Mouse (Mus musculus): ENCODE results near the gene Mmp25. TPM values are rescaled to one million over a fixed set of nuclear protein-coding genes. Genes with fewer than 3 reads are reported as not detected.

The Mmp25 gene
- 0.08 TPM for polyA plus RNA-seq (2014; fragmentation: Illumina TruSeq; extraction: RNeasy Lipid Tissue Mini Kit (QIAGEN cat#74804); ENCODE audit: low read depth, low replicate concordance)

DNA sequence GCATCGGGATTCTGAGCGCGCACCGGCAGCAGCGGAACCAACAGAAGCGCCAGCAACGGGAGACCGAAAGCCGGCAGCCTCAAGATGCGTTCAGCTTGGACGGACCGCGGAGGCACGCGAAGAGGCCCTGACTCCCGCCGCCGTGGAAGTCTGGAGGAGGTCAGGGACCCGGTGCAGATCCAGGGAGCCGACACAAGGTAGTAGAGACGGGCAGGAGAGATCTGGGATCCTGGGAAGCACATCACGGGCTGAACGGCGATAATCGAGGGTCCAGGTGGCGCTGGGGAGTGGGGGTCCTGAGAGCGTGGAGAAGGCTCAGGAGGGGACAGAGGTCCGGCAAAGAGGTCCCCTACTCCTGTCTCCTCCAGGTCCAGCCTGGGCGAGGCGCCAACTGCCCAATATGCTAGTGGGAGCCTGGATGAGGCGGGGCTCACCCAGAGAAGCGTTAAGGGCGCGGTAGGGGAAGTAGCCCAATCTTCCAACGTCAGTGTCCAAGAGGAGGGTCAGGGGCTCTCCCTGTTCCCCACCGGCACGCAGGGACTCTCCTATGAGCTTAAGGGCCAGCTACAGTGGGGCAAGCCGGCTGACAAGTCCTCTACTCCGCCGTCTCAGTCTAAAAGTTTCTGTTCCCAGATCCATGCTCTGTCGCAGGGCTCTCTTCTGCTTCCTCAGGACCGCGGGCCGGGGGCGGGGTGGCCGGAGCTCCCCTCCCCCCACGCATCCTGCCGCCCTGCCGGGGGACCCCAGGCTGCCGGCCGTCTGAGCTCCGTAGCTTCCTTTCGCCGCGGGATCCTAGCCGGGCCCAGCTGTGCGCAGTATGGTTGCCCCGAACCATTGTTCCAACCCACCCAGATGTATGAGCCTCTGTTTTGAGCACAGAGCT lies at the start of gene Mmp25:
Gene Mmp25, minus strand, starts transcription at position 665 of the 883 bp plus-strand sequence.

DNA sequence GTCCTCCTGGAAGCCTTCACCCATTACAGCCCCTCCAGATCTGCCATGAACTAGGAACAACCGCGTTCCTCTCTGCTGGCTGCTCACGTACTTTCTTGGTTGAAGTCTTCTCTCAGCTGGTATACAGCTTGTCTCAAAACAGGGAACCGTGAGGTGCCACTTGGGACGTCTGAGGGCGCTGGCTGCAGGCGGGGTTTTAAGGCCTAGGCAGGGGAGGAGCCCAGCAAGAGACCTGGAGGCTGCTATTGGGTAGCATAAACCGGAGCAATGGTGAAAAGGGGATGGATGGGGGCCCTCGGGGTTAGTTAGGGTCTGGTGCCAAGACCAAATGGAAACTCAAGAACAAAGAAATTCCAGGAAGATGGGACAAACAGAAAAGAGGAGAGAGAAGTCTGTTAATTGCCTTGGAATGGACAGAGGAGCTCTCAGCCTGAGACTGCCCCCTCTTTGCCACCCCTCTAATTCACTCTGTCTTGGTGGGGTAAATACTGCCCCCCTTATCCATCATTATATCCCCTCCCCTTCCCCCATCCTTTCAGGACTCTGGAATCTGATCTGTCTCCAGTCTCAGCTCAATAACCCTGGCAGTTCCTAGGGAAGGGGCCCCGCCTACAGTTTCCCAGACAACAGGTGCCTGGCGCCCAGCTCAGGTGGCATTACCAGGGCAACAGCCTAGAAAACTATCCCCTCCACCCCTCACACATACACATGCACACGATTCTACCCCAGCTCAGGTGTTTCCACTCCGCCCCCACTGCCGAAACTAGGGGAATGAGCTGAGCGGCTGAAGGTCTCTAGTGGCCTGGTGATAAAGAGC lies 39.0 kb upstream of the Mmp25 start, which contains the start of gene Cldn9:
Gene Cldn9, minus strand, starts transcription at position 171 of the 817 bp plus-strand sequence.

DNA sequence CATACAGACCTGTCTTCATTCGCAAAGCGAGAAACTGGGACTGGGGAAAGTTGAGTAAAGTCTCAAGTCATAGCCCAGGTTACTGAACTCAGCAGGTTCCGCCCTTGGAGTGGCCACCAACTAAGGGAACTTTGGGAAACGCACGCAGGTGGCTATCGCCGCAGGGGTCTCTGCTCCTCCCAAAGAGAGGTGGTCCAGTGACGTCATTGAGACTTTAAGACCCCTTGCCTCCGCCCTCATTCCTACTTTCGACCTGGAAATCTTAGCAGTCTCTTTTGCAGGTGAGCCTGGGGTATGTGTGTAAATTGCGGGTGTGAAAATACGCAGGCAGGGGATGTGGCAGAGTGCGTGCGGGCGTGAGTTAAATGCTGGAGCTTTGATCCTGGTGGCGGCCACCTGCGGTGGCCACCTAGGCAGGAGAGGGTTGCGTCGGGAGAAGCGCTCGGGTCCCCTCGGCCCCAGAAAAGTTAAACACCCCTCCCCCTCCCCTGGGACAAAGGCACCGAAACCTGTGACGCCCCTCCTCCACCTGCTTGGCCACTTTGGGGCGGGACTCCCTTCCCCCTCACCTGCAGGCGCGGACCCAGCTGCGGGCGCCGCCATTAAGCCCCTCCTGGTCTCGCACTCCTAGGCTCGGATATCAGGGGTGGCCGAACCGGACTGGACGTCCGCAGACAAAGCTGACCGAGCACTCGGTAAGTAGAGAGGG lies 34.2 kb upstream of the Mmp25 start, which contains the start of gene Cldn6:
Gene Cldn6, plus strand, starts transcription at position 123 of the 709 bp plus-strand sequence.

DNA sequence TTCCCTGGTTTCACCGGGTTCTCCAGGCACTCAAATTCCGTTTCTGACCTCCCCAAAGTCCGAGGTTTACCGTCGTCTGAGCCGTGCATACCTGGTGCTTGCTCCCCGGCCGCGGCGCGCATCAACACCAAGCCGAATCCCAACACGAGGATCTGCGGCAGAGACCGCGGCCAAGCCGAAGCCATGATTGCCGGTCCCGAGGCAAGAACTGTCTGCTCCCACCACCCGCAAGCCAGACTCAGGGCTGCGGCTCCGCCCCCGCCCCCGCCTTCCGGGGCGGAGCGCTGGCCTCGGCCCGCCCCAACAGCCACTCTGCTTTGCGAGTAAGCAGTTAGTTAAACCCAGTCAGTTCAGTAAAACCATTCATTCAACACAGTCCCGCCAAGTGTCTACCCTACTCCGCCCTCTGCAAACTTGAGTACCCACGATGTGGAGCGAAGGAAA lies 32.2 kb upstream of the Mmp25 start, which contains the start of gene Tnfrsf12a:
Gene Tnfrsf12a, minus strand, starts transcription at position 233 of the 444 bp plus-strand sequence.

DNA sequence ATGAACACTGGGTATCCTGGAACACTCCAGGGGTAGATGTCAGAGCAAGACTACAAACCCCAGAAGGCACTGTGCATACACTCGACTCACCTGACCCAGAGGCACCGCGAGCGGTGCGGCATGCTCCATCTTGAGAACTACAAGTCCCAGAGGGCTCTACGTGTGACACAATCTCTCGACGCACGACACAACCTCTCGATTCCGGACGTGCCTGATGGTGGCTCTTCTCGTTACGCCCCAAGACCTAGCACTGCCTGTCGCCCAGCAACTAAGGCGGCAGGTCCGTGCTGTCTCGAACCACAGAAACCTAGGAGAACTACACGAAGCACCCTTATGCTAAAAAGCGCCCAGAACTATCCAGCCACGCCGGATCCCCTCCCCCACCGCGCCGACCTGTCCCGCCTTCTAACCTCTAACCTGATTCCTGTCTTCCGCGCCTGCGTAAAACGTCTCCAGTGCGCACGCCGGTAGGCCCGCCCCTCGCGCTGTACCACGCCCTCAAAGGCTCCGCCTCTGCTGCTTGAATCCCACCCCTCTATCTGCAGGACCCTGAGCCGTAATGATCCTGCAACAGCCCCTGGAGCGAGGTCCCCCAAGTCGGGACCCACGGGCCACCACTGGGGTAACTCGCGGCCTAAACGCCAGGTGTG lies 28.5 kb upstream of the Mmp25 start, which contains the start of the genes Hcfc1r1 and Thoc6:
Gene Hcfc1r1, plus strand, starts transcription at position 173 of the 650 bp plus-strand sequence.
Gene Thoc6, minus strand, starts transcription at position 459 of the 650 bp plus-strand sequence.

DNA sequence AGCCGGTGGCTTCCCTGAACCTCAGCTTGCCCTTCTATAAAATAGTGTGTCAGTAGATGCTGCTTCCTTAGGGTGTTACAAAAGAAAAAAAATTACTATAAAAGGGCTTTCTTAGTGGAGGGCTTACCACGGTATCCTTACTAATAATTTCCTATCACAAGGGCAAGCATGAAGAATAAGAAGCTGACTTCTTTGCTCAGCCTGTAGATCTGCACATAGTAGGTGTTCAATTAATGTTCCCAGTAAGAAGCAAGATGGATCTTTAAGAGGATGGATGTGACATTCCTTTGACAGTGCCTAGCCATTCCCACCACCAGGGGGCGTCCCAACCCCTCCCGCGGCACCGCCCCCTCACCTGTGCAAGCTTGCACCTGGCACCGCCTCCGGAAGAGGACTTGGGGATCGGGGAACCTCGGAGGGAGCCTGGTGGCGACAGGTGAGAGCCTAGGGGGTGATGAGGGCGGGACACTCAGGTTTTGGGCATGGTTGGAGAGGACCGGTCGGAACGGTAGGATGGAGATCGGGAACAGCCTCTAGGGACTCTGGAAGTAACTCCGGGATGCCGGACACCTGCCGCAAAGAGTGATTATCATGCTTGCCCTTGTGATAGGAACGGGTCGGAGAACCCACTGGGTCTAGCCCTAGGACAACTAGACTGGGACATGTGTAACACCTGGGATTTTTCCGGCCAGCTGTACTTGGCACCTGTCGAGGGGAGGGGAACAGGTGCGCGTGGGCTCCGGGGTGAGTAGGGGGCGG lies 15.2 kb upstream of the Mmp25 start, which contains the start of gene Bicdl2:
Gene Bicdl2, plus strand, starts transcription at position 390 of the 759 bp plus-strand sequence.

DNA sequence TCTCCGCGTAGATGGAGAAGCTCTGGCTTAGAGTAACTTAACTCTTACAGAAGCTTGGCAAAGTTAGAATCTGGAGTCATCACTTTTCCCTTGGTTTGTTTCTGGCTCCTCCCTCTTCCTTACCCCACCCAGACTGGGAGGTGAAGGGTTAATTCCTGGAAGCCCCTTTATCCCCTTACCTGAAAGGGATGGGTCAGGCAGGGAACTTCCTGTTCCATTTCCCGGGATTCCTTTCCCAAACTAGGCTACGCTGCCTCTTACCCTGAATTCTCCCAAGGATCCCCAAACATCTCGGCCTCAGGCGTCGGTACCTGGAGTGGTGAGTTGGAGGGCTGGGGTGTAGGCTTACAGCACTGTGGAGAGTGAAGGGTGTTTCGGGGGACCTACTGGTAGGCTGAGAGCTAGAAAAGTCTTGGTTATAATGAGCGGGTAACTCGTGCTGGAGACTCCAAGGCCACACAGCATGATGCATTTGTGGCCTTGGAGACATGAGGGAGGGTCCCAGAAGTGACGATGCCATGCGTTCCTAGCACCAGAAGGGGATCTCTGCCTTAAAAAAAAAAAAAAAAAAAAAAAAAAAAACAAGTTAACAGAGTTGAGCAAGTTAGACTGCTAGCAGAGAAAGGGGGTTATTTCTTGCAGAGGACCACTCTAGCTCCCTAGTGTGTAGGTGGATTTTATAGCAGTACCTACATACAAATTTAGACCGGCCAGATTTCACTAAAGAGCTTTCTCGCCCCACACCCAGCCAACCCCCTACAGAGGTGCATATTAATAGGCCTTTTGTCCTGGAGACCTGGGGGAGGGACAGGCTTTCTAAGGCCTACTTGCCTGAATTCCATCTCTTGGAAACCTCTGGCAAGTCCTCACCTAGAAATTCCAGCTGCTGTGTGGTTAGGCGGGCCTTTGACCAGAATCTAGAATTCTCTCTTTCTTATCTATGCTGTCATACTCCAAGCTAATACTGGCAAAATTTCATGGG lies 44.1 kb downstream of the Mmp25 start, which contains the start of gene Zscan10:
Gene Zscan10, plus strand, starts transcription at position 216 of the 982 bp plus-strand sequence.

DNA sequence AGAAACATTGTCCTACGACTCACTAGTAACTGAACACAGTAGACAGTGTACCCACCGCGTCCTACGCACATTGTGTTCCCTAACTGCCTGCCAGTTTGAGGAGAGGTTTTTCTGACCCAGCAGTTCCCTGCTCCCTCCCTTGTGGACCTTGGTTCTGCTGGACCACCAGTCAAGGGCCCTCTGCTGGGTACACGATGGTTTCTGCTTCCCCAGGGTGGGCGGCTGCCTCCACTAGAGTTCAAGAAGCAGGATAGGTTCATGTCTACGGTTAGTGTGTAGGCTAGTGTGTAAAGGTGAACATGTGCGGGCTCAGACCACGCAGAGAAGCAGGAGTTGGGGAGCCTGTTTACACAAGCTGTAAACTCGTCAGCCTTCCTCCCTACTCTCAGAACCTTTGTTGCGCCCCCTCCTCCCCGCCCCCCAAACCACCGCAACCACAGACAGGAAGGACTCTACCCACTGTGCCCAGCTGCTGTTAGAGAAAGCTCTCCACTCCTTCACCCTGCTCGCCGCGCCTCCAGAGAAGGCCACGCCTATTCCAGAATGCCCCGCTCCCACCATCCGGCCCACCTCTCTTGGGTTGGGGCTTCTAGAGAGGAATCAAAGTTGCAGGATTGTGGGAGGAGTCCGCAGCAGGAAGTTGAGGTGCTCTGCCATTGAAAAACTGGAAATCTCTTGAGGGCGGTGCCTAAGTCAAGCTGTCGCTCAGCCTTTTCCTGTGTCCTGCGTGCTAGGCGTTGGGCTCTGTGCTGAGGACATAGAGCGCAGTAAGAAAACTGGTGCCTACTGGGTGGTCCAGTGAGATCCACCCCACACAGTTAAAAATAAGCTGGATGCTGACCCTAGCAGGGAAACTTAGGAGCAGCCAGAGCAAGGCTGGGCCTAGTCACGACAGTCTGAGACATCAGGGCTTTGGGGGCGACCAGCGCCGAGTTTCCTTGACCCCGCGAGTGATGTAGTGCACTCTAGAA lies 46.2 kb downstream of the Mmp25 start, which contains the start of gene Zfp13:
Gene Zfp13, minus strand, starts transcription at position 906 of the 971 bp plus-strand sequence.

Other genes with a start within 250 kb of the Mmp25 start
- gene Vmn2r117, start 165.6 kb downstream of the Mmp25 start, polyA plus RNA-seq (2014; fragmentation: Illumina TruSeq; extraction: RNeasy Lipid Tissue Mini Kit (QIAGEN cat#74804); ENCODE audit: low read depth, low replicate concordance): not detected
- gene Zfp213, start 81.0 kb downstream of the Mmp25 start, polyA plus RNA-seq (2014; fragmentation: Illumina TruSeq; extraction: RNeasy Lipid Tissue Mini Kit (QIAGEN cat#74804); ENCODE audit: low read depth, low replicate concordance): 0.32 TPM
- not detected for gene Zfp13, start 45.8 kb downstream of the Mmp25 start, polyA plus RNA-seq (2014; fragmentation: Illumina TruSeq; extraction: RNeasy Lipid Tissue Mini Kit (QIAGEN cat#74804); ENCODE audit: low read depth, low replicate concordance)
- not detected for gene Zscan10, start 44.4 kb downstream of the Mmp25 start, polyA plus RNA-seq (2014; fragmentation: Illumina TruSeq; extraction: RNeasy Lipid Tissue Mini Kit (QIAGEN cat#74804); ENCODE audit: low read depth, low replicate concordance)
- 0.28 TPM for gene Bicdl2, start 15.2 kb upstream of the Mmp25 start, polyA plus RNA-seq (2014; fragmentation: Illumina TruSeq; extraction: RNeasy Lipid Tissue Mini Kit (QIAGEN cat#74804); ENCODE audit: low read depth, low replicate concordance)
- 7.0 TPM for gene Hcfc1r1, start 28.3 kb upstream of the Mmp25 start, polyA plus RNA-seq (2014; fragmentation: Illumina TruSeq; extraction: RNeasy Lipid Tissue Mini Kit (QIAGEN cat#74804); ENCODE audit: low read depth, low replicate concordance)
- gene Thoc6, start 28.6 kb upstream of the Mmp25 start, polyA plus RNA-seq (2014; fragmentation: Illumina TruSeq; extraction: RNeasy Lipid Tissue Mini Kit (QIAGEN cat#74804); ENCODE audit: low read depth, low replicate concordance): 1.8 TPM
- gene Tnfrsf12a, start 32.2 kb upstream of the Mmp25 start, polyA plus RNA-seq (2014; fragmentation: Illumina TruSeq; extraction: RNeasy Lipid Tissue Mini Kit (QIAGEN cat#74804); ENCODE audit: low read depth, low replicate concordance): 0.65 TPM
- gene Cldn6, start 34.0 kb upstream of the Mmp25 start, polyA plus RNA-seq (2014; fragmentation: Illumina TruSeq; extraction: RNeasy Lipid Tissue Mini Kit (QIAGEN cat#74804); ENCODE audit: low read depth, low replicate concordance): 0.32 TPM
- not detected for gene Cldn9, start 38.7 kb upstream of the Mmp25 start, polyA plus RNA-seq (2014; fragmentation: Illumina TruSeq; extraction: RNeasy Lipid Tissue Mini Kit (QIAGEN cat#74804); ENCODE audit: low read depth, low replicate concordance)
- not detected for gene 1520401A03Rik, start 77.5 kb upstream of the Mmp25 start, polyA plus RNA-seq (2014; fragmentation: Illumina TruSeq; extraction: RNeasy Lipid Tissue Mini Kit (QIAGEN cat#74804); ENCODE audit: low read depth, low replicate concordance)
- gene Pkmyt1, start 81.1 kb upstream of the Mmp25 start, polyA plus RNA-seq (2014; fragmentation: Illumina TruSeq; extraction: RNeasy Lipid Tissue Mini Kit (QIAGEN cat#74804); ENCODE audit: low read depth, low replicate concordance): not detected
- gene Paqr4, start 95.6 kb upstream of the Mmp25 start, polyA plus RNA-seq (2014; fragmentation: Illumina TruSeq; extraction: RNeasy Lipid Tissue Mini Kit (QIAGEN cat#74804); ENCODE audit: low read depth, low replicate concordance): 0.65 TPM
- gene Kremen2, start 100.6 kb upstream of the Mmp25 start, polyA plus RNA-seq (2014; fragmentation: Illumina TruSeq; extraction: RNeasy Lipid Tissue Mini Kit (QIAGEN cat#74804); ENCODE audit: low read depth, low replicate concordance): not detected
- 0.65 TPM for gene Flywch1, start 126.3 kb upstream of the Mmp25 start, polyA plus RNA-seq (2014; fragmentation: Illumina TruSeq; extraction: RNeasy Lipid Tissue Mini Kit (QIAGEN cat#74804); ENCODE audit: low read depth, low replicate concordance)
- not detected for gene Flywch2, start 140.8 kb upstream of the Mmp25 start, polyA plus RNA-seq (2014; fragmentation: Illumina TruSeq; extraction: RNeasy Lipid Tissue Mini Kit (QIAGEN cat#74804); ENCODE audit: low read depth, low replicate concordance)
- 69.0 TPM for gene Srrm2, start 145.3 kb upstream of the Mmp25 start, polyA plus RNA-seq (2014; fragmentation: Illumina TruSeq; extraction: RNeasy Lipid Tissue Mini Kit (QIAGEN cat#74804); ENCODE audit: low read depth, low replicate concordance)
- gene Elob, start 183.9 kb upstream of the Mmp25 start, polyA plus RNA-seq (2014; fragmentation: Illumina TruSeq; extraction: RNeasy Lipid Tissue Mini Kit (QIAGEN cat#74804); ENCODE audit: low read depth, low replicate concordance): 12.0 TPM
- gene Prss33, start 190.8 kb upstream of the Mmp25 start, polyA plus RNA-seq (2014; fragmentation: Illumina TruSeq; extraction: RNeasy Lipid Tissue Mini Kit (QIAGEN cat#74804); ENCODE audit: low read depth, low replicate concordance): not detected
- not detected for gene Prss32, start 198.6 kb upstream of the Mmp25 start, polyA plus RNA-seq (2014; fragmentation: Illumina TruSeq; extraction: RNeasy Lipid Tissue Mini Kit (QIAGEN cat#74804); ENCODE audit: low read depth, low replicate concordance)
- gene Prss41, start 198.9 kb upstream of the Mmp25 start, polyA plus RNA-seq (2014; fragmentation: Illumina TruSeq; extraction: RNeasy Lipid Tissue Mini Kit (QIAGEN cat#74804); ENCODE audit: low read depth, low replicate concordance): not detected
- gene Prss21, start 222.8 kb upstream of the Mmp25 start, polyA plus RNA-seq (2014; fragmentation: Illumina TruSeq; extraction: RNeasy Lipid Tissue Mini Kit (QIAGEN cat#74804); ENCODE audit: low read depth, low replicate concordance): not detected
- gene Dcpp1, start 235.6 kb upstream of the Mmp25 start, polyA plus RNA-seq (2014; fragmentation: Illumina TruSeq; extraction: RNeasy Lipid Tissue Mini Kit (QIAGEN cat#74804); ENCODE audit: low read depth, low replicate concordance): not detected
- gene Dcpp2, start 235.6 kb upstream of the Mmp25 start, polyA plus RNA-seq (2014; fragmentation: Illumina TruSeq; extraction: RNeasy Lipid Tissue Mini Kit (QIAGEN cat#74804); ENCODE audit: low read depth, low replicate concordance): not detected